Mouse (Mus musculus): ENCODE results near the gene Sec14l1.

Sec14l1 gene

GRCm38 (mm10) chr11:117185076-117185933 lies 70.3 kb downstream of the Sec14l1 start:
- DNase-seq (ENCODE audit: low spot score) = no peak

DNA sequence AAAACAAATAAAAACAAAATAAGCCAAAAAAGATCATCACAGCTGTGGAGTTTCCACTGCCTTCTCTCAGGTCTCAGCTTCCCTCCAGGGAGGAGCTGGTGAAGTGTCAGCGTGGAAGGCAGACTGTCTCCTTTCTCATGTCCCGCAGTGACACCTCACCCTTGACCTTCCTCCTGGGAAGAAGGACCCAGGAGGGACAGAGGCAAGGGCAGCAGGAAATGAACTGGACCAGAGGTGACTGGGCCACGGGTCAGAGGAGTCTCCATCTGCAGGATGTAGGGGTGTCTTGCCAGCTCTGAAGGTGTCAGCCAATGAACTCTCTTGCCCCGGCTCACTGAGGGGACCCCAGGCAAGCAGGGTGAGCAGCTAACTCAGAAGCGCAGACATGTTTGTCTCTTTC lies 76.6 kb downstream of the Sec14l1 start:
- no peak for DNase-seq (ENCODE audit: low spot score)

GRCm38 (mm10) chr11:117194475-117194937 lies 79.5 kb downstream of the Sec14l1 start:
- DNase-seq (ENCODE audit: low spot score) = no peak

DNA sequence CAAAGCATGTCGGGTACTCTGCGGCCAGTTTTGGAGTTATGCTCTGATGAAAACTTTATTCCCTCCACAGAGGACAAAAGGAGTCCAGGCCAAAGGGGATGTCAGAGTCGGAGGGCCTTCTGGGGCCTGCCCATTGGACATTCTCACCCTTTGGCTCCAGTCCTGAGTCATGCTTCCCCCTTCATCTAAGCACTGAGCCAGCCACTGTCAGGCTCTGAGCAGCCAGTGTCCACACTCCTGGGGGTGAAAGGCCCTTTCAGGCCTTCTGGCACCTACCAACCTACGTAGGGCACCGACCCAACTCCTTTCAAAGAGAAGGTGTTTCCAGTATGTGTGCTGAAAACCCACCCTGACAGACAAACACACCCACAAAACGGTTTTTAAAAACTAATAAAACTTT lies 80.6 kb downstream of the Sec14l1 start:
- DNase-seq (ENCODE audit: low spot score) = no peak

- DNase-seq (ENCODE audit: low spot score) = no peak
Observed at GRCm38 (mm10) chr11:117196681-117197080, 81.7 kb downstream of the Sec14l1 start.

GRCm38 (mm10) chr11:117198122-117198521 lies 83.2 kb downstream of the Sec14l1 start:
- DNase-seq (ENCODE audit: low spot score) = no peak

DNA sequence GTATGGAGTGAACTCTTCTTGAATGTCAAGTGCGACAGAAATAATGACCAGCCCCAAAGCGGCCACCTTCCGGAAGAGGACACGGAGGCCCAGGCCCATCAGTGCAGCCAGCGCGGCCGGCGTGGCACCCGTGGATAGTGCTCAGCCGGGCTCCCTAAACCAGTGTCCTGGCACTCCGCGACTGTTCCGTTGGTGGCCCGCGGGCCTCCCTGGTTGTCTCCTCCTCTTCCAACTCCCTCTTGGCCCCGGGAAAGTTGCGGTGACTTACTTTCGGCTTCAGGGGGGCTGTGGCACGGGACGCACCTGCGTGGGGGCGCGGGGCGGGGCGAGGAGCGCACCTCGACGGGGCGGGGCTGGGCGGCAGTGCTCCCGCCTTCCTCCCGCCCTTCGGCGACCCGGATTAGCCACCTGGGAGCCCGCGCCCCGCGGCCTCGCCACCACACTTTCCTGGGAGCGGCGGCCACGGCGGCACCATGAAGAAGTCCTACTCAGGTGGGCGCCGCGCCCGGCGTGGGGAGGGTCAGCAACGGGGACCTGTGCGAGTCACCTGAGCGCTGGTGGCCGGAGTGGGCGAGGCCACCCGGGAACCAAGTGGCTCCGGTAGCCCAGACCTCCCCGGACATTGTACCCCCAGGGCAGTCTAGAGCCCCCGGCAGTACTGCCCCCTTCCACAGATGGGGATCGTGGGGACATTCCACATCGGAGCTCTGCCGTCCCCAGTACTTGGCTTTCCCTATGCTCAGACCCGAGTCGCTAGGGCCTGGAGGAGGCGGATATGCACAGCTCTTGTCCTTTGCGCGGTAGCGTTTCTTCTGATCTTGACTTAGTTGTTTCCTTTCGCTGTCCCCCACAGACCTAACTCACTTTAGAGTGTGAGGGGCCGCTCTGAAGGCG lies 84.6 kb downstream of the Sec14l1 start, which contains the start of gene Sept9:
Gene Sept9 (plus strand): TSS at position 380 of the 894 bp plus-strand sequence.
- DNase-seq (ENCODE audit: low spot score) = no peak

GRCm38 (mm10) chr11:117201846-117202245 lies 86.9 kb downstream of the Sec14l1 start:
- DNase-seq (ENCODE audit: low spot score) = no peak

GRCm38 (mm10) chr11:117204606-117205005 lies 89.6 kb downstream of the Sec14l1 start:
- DNase-seq (ENCODE audit: low spot score) = no peak

DNA sequence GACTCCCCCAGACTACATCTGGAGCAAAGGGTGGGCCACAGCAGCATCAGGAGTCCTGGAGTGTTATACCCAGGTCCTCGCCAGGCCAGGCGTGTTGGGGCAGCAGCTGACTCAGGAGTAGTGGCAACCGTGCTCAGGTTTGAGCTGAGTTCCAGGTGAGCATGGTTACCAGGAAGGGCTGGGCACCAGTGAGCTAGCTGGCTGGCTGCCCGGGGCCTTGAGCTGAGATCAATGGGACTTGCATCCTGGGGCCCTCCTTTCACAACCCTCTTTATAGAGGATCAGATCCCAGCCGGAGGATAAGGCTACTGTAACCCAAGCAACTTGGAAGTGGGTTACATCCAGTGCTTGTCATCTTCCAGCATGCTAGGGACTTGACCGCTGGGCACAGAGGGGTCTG lies 90.1 kb downstream of the Sec14l1 start:
- no peak for DNase-seq (ENCODE audit: low spot score)

- DNase-seq (ENCODE audit: low spot score) = no peak
Observed at GRCm38 (mm10) chr11:117205447-117205846, 90.5 kb downstream of the Sec14l1 start.

DNA sequence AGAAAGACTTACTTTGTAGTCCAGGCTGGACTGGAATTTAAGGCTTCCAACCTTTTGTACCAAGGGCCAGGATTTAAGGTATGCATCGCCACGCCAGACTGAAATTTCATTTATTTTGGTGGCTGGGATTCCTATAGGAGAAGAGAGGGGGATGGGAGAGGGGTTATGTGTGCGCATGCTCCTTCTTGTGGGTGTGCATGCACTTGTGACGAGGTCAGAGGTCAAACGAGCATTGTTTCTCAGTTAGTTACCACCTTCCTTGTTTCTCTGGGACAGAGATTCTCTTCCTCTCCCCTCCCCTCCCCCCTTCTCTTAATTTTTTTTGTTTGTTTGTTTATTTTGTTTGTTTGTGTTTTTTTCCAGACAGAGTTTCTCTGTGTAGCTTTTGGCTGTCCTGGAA lies 92.5 kb downstream of the Sec14l1 start:
- no peak for DNase-seq (ENCODE audit: low spot score)

- no peak for DNase-seq (ENCODE audit: low spot score)
Observed at GRCm38 (mm10) chr11:117208151-117208673, 93.2 kb downstream of the Sec14l1 start.

Measured in c-Kit-positive CD71-positive TER-119-positive erythroid progenitor cells, embryonic 14.5 days (primary cell).